Mouse (Mus musculus) testis, adult 2 months (tissue): ENCODE data around the gene Cryz.

Source experiments
- CTCF ChIP-seq: fragments of 200-500 bp; IDR thresholded peaks from 2 replicates; pipeline ENCODE4 v1.5.1; 2012; ENCODE audit warnings: low read depth, mild to moderate bottlenecking, inconsistent platforms, low read length, moderate library complexity; ENCODE audit not compliant: control insufficient read depth, insufficient read depth, insufficient replicate concordance
- POLR2A ChIP-seq: fragments of 200-500 bp; IDR thresholded peaks from 2 replicates; pipeline ENCODE4 v1.6.1; 2012; ENCODE audit warnings: low read depth, mild to moderate bottlenecking, inconsistent platforms, low read length, moderate library complexity; ENCODE audit not compliant: control insufficient read depth

GRCm38 (mm10) chr3:154590971-154591370 is 5.5 kb upstream of the Cryz start:
- TF ChIP-seq CTCF (no peak), POLR2A (no peak)
